Mouse (Mus musculus): ENCODE measurements around the gene Dact3.
A peak's percentile ranks its signal among the peaks of the same experiment; 100 is the strongest.

Gene Dact3

DNA sequence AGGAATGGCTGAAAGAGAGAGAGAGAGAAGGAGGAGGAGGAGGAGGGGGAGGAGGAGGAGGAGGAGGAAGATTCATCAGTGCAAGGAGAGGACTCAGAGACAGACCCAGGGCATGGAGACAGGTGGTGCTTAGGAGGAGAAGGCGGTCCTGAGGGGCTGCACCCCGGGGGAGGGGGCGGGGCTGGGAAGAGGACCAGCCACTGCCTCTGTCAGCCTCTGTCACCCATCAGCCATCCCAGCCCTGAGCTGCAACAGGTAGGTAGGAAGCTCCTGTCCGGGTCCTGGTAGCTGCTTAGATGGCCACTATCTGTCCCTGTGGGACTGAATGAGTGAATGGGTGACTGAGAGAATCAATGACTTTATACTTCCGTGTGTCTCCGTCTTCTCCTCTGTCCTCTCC lies 18.5 kb downstream of the Dact3 start:
- no peak for DNase-seq

- no peak for DNase-seq
These were observed 19.2 kb downstream of the Dact3 start for GRCm38 (mm10) chr7:16894279-16894678.

DNA sequence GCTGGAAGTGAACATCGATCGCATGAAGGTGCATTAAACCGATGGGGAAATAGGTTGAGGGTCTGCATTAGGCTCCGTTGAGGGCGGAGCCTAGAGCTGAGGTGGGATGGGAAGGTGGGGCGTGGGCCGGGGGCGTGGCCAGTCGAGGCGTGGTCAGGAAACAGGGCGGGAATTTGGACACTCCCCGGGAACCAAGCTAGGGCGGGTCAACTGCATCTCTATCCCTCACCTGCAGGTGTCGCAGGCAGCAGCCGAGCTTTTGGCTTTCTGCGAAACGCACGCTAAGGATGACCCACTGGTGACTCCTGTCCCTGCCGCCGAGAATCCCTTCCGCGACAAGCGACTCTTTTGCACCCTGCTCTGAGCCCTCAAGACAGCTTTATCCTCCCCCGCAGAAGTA lies 19.9 kb downstream of the Dact3 start:
- DNase-seq: peak; percentile 70

DNA sequence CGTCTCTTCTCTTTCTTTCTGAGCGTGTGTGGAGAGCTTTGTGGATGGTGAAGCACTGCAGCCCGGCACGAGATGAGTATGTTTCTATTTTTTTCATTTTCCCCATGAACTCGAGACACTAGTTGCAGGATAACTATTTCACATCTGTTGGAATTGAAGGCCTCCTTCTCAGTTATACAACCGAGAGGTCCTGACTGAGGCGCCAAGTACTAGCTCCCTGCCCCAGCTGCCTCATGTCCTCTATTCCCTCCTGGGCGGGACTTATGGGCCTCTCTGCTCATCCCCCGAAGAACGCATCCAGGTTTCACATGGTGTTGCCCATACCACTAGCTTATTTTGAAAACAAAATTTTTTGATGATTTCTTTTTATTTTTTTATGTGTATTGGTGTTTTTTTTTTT lies 20.4 kb downstream of the Dact3 start:
- DNase-seq: no peak

- no peak for DNase-seq
These were observed 25.4 kb downstream of the Dact3 start for GRCm38 (mm10) chr7:16900526-16900925.

DNA sequence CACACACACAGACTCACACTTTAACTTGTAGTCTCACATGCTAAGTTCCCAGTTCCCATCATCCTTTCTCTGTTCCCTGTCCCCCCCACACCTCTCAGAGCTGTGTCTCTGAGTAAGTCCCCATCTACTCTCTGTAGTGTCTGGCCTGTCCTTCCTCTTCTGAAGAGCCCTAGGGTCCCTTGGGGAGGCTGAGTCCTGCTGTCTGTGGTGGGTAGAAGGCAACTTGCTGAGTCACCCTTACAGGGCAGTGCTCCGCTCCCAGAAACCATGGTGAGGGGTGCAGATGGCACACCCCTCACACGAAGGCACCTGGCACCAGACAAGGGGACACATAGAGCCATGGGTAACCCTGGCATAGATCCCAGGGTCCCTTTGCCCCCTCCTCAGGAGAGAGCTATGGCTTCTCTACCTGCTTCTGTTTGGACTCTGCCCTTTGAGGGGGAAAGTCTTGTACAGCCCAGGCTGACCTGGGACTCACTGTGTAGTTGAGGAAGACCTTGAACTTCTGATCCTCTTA lies 28.4 kb downstream of the Dact3 start:
- DNase-seq: no peak

- no peak for DNase-seq
These were observed 29.1 kb downstream of the Dact3 start for GRCm38 (mm10) chr7:16904120-16904675.

DNA sequence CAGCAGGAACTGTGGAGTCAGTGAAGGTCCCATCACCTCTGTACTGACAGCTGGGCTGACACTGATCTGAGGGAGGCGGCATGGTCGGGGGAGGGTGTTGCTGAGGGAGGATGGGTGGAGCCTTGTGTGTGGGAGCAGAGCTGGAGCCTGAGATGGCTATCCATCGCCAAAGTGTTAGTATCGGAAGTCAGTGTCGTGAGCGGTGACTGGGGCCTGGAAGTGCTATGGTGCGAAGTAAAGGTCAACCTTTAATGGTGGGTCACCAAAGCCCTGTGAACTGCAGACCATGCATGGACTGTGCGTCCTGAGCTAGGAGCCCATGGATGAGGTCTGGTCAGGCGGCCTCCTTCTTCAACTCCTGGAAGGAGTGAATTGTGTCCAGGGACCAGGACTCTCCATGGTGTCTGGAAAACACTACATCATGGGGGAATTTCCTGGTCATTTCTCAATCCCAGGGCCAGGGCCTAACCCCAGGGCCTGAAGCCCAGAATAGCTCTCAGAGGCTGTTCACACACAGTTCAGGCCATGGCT lies 30.4 kb downstream of the Dact3 start:
- no peak for DNase-seq

GRCm38 (mm10) chr7:16906281-16906680 lies 31.2 kb downstream of the Dact3 start, which contains the start of gene Ptgir:
Gene Ptgir, plus strand, starts transcription at chr7:16906490.
- DNase-seq: peak; percentile 54 to 68

DNA sequence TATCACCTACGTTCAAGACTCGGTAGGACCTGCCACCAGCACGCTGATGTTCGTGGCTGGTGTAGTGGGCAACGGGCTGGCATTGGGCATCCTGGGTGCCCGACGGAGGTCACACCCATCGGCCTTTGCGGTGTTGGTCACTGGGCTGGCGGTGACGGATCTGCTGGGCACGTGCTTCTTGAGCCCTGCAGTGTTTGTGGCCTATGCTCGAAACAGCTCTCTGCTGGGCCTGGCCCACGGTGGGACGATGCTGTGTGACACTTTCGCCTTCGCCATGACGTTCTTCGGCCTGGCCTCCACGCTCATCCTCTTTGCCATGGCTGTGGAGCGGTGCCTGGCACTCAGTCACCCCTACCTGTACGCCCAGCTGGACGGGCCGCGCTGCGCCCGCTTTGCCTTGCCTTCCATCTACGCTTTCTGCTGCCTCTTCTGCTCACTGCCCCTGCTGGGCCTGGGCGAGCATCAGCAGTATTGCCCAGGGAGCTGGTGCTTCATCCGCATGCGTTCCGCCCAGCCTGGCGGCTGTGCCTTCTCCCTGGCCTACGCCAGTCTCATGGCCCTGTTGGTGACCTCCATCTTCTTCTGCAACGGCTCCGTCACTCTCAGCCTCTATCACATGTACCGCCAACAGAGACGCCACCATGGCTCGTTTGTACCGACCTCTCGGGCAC lies 31.9 kb downstream of the Dact3 start:
- no peak for DNase-seq

GRCm38 (mm10) chr7:16907842-16908241 lies 32.7 kb downstream of the Dact3 start:
- DNase-seq: no peak

DNA sequence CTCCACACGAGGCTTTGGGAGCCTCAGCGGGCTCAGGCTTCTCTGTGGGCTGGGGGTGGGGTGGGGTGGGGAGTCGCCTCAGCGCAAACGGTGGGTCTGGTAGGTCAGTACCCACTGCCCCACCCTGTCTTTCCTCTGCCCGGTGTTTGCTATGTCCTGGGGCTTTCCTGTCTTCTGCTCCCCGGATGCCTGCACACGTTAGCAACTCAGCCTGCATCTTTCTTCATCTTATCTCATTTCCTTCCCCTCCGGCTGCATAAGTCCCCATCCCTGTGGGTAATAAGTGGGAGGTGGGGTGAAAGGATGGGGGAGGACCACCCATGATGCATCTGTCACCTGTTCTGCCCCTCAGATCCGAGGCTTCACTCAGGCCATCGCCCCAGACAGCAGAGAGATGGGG lies 33.2 kb downstream of the Dact3 start:
- DNase-seq: no peak

GRCm38 (mm10) chr7:16908859-16909258 lies 33.7 kb downstream of the Dact3 start:
- DNase-seq: no peak

DNA sequence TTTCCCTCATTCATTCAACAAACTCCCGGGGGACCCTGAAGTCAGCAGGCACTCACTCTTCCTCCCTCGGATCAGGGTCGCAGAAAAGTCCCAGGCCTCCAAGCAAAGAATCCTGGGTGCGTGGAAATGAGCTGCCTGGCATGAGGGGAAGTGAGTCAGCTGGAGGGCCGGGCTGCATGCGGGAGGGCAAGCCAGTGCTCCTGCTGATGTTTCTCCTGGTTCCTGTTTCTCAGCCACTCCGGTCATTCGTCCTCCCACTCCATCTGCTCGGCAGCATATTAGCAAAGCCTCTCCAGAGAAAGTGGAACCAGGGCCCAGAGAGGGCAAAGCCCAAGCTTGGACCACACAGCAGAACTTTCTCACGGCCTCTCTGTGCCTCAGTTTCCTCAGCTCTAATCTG lies 34.8 kb downstream of the Dact3 start:
- DNase-seq: no peak

DNA sequence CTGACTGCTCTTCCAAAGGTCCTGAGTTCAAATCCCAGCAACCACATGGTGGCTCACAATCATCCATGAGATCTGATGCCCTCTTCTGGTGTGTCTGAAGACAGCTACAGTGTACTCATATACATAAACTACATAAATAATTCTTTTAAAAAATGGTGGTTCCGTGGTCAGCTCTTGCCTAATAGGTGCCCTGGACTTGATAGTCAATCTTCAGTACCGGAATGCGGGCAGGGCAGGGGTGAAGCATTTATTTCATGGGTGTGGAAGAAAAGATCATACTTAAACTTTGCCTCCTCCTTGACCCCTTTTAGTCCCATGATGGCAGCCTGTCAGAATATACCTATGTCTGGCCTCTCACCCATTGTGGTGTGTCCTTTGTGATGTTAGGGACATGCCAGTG lies 36.8 kb downstream of the Dact3 start:
- no peak for DNase-seq

DNA sequence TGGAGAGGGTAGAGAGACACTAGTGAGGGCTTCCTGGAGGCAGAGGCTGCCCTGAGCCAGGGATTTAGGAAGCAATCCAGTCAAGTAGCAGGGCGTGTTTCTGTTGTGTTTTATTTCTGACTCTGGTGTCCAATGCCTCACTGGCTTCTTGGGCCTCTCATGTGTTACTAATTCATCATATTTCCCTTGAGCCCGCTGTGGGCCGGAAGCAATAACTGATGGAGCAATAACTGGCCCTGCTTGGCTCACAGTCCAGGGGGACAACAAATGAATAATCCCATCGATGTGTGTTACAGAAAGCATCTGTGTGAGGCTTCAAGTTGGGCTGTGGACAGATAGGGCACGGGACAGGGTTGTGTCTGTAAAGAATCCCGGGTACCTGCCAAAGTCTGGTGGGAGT lies 37.2 kb downstream of the Dact3 start:
- no peak for DNase-seq

GRCm38 (mm10) chr7:16913806-16914452 lies 38.8 kb downstream of the Dact3 start:
- DNase-seq: peak; percentile 64 to 69

GRCm38 (mm10) chr7:16914453-16915343 lies 39.6 kb downstream of the Dact3 start:
- DNase-seq: no peak

- DNase-seq: no peak
These were observed 40.6 kb downstream of the Dact3 start for GRCm38 (mm10) chr7:16915461-16916340.

GRCm38 (mm10) chr7:16916342-16917265 lies 41.5 kb downstream of the Dact3 start:
- no peak for DNase-seq

- no peak for DNase-seq
These were observed 42.3 kb downstream of the Dact3 start for GRCm38 (mm10) chr7:16917447-16917846.
